Mouse (Mus musculus) intestine, postnatal 0 days (tissue): Measurements from ENCODE around the gene Slc8a3. TPM values are rescaled to one million over a fixed set of nuclear protein-coding genes. Genes with fewer than 3 reads are reported as not detected.

Experiments used
- ATAC-seq: fragments of 200-750 bp; cut with Nextera tagmentation; 2 replicates; pipeline ENCODE4 v1.8.0; 2017; ENCODE audit warnings: mild to moderate bottlenecking, moderate TSS enrichment, moderate library complexity
- H3K27ac ChIP-seq: fragments of 300-500 bp; sonication (generic); 2 replicates; pipeline ENCODE4 v1.5.1; 2014; ENCODE audit warnings: mild to moderate bottlenecking, low read depth, low read length, moderate library complexity
- H3K27me3 ChIP-seq: fragments of 300-500 bp; sonication (generic); replicated peaks from 2 replicates; pipeline ENCODE4 v1.6.1; 2014; ENCODE audit warnings: low read length, mixed read lengths; ENCODE audit not compliant: control insufficient read depth, insufficient read depth
- H3K36me3 ChIP-seq: fragments of 300-500 bp; sonication (generic); 2 replicates; pipeline ENCODE4 v1.6.1; 2014; ENCODE audit warnings: mild to moderate bottlenecking, moderate library complexity; ENCODE audit not compliant: control insufficient read depth, insufficient read depth
- H3K4me1 ChIP-seq: fragments of 300-500 bp; sonication (generic); replicated peaks from 2 replicates; pipeline ENCODE4 v1.6.1; 2014; ENCODE audit warnings: antibody characterized with exemption, low read length, mixed read lengths; ENCODE audit not compliant: control insufficient read depth, insufficient read depth
- H3K4me2 ChIP-seq: fragments of 300-500 bp; sonication (generic); replicated peaks from 2 replicates; pipeline ENCODE4 v1.6.1; 2014; ENCODE audit warnings: low read depth, mild to moderate bottlenecking, moderate library complexity
- H3K4me3 ChIP-seq: fragments of 300-500 bp; sonication (generic); 2 replicates; pipeline ENCODE4 v1.5.1; 2014; ENCODE audit warnings: low read depth, low read length
- H3K9ac ChIP-seq: fragments of 300-500 bp; sonication (generic); 2 replicates; pipeline ENCODE4 v1.6.1; 2014; ENCODE audit warnings: mild to moderate bottlenecking, low read depth, low read length
- H3K9me3 ChIP-seq: fragments of 300-500 bp; sonication (generic); 2 replicates; pipeline ENCODE4 v1.6.1; 2016; ENCODE audit warnings: mixed run types; ENCODE audit not compliant: control insufficient read depth
- CTCF ChIP-seq: sonication (generic); IDR thresholded peaks from 2 replicates; pipeline ENCODE4 v1.5.1; 2016; ENCODE audit warnings: low read depth, mild to moderate bottlenecking, control low read depth, antibody characterized with exemption, moderate library complexity
- WGBS: fragments of 180-500 bp; shearing (Covaris S2); extraction: QIAGEN DNeasy Blood & Tissue Kit; methylation state at CpG from one replicate; pipeline ENCODE4 v1.1.7; 2014; 5-methylcytosine and 5-hydroxymethylcytosine counted together
- polyA plus RNA-seq: library from polyadenylated mRNA; unstranded; fragments of >200 nt; fragmentation: Nextera tagmentation; extraction: Ambion mirVana; gene quantifications from 2 replicates; pipeline ENCODE4 v1.2.1, GENCODE M21; 2015

Gene Slc8a3
- polyA plus RNA-seq, 1 experiment from 2014 or later: 0.30 TPM

DNA sequence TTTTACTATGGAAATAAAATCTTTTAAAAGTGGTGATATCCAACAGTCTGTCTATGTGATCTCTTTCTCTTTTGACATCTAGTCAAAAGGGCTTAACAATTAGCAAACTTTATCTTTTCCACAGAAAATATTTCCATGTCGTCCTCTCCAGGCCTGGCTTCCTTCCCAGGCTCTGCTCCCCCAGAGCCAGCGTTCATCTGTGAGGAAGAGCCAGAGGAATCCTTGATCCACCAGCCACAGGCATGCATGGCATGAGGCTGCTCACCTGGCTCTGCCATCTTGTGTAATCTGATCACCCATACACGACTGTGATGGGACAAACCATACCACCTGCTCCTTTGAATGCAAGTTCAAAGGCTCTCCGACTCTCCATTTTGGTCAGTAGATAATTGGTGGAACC lies 58.4 kb downstream of the Slc8a3 start:
- H3K9ac ChIP-seq: no peak overlapping the region
- no peak overlapping the region for H3K4me3 ChIP-seq
- WGBS: 69% methylated on average over 4 of the region's 4 CpGs
- no peaks in the 10 kb centered on the region for H3K4me1 ChIP-seq
- no peak overlapping the region for H3K27ac ChIP-seq
- no peak for TF ChIP-seq CTCF
- H3K36me3 ChIP-seq: no peaks in the 10 kb centered on the region
- no peak overlapping the region for H3K4me2 ChIP-seq
- no peaks in the 10 kb centered on the region for H3K27me3 ChIP-seq
- no peaks in the 10 kb centered on the region for H3K9me3 ChIP-seq
- no peak for ATAC-seq

DNA sequence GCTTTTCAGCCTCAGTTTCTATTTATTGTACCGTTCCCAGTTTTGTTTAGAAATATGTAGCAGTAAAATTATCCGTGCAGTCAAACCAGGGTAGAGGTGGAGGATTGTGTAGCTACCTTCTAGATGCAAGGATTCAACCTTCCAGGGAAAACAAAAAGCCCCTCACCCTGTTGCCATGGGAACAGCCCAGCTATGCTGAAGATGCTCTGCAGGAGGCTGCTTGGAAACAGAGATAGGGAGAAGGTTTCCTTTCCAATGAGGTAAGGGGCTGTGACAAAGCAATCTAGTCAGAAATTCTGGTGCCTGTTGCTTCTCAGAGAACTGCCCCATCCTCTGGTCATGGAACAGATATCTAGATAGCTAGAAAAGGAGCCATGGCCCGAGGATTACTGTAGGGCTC lies 59.6 kb downstream of the Slc8a3 start:
- no peak overlapping the region for H3K27ac ChIP-seq
- 41% methylated on average over 3 of the region's 3 CpGs for WGBS
- no peak for TF ChIP-seq CTCF
- no peak overlapping the region for H3K4me2 ChIP-seq
- no peaks in the 10 kb centered on the region for H3K36me3 ChIP-seq
- H3K4me1 ChIP-seq: no peaks in the 10 kb centered on the region
- H3K27me3 ChIP-seq: no peaks in the 10 kb centered on the region
- no peak for ATAC-seq
- H3K9ac ChIP-seq: no peak overlapping the region
- no peak overlapping the region for H3K4me3 ChIP-seq
- H3K9me3 ChIP-seq: no peaks in the 10 kb centered on the region

DNA sequence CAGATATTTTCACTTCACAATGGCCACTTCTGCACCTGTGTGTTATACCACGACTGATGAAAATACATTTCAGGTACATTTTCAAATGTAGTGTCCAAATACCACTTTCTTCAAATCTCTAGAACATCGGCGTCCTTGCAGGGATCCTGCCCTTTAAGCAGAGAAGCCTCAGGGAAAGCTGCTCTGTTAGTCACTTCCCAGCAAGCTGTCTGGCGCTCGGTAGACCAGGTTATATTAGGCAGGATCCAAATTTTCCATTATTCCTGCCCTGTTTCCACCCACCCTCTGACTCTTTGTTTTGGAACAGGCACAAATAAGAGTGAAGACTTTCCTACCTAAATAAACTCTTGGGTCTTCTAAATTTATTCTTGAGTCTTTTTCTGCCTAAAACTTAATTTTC lies 63.7 kb downstream of the Slc8a3 start:
- H3K4me3 ChIP-seq: no peak overlapping the region
- H3K4me2 ChIP-seq: no peak overlapping the region
- no peak overlapping the region for H3K27ac ChIP-seq
- WGBS: 83% methylated on average over 5 of the region's 5 CpGs
- H3K4me1 ChIP-seq: no peaks in the 10 kb centered on the region
- no peak for TF ChIP-seq CTCF
- H3K36me3 ChIP-seq: no peaks in the 10 kb centered on the region
- H3K9ac ChIP-seq: no peak overlapping the region
- H3K9me3 ChIP-seq: no peaks in the 10 kb centered on the region
- H3K27me3 ChIP-seq: no peaks in the 10 kb centered on the region
- no peak for ATAC-seq

DNA sequence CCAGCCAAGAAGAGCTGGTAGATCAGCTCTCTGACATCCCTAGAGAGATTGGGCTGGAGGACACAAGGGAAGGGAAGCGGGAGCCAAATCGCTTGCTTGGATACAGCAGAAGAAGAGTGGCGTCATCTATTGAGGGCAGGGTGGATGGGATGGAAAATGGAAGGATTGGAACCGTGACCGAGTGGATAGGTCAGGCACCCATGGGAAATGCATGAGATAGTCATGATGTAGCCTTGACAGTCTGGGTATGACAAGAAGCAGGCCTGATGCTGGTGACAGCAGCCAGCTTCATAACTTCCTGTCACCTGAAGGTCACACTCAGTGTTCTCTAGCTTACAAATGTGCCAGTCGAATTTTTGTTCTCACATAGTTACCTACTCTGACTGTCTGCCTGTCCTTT lies 70.2 kb downstream of the Slc8a3 start:
- H3K4me1 ChIP-seq: no peaks in the 10 kb centered on the region
- no peaks in the 10 kb centered on the region for H3K27me3 ChIP-seq
- H3K27ac ChIP-seq: no peak overlapping the region
- H3K4me2 ChIP-seq: no peak overlapping the region
- no peak for ATAC-seq
- H3K4me3 ChIP-seq: no peak overlapping the region
- WGBS: 89% methylated on average over 6 of the region's 6 CpGs
- no peak overlapping the region for H3K9ac ChIP-seq
- TF ChIP-seq CTCF: no peak
- H3K9me3 ChIP-seq: no peaks in the 10 kb centered on the region
- no peaks in the 10 kb centered on the region for H3K36me3 ChIP-seq

DNA sequence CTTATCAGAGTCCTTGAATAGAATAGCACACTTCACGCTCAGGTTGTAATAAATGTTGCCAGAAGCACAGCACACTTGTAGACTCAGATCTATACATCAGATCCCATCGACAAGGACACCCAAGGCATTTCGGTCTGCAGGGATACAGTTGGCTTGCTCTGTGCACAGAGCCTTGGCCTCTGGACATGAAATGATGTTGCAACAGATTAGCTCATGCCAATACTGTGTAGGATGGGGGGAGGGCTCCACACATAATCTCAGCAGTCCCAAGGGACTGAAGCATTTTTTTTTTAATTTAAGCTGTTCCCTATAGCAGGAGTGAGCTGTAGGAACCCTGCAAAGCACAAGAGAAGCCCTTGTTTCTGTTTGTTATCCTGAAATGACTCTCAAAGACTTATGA lies 74.8 kb downstream of the Slc8a3 start:
- H3K9me3 ChIP-seq: no peaks in the 10 kb centered on the region
- no peak for ATAC-seq
- H3K27me3 ChIP-seq: no peaks in the 10 kb centered on the region
- no peaks in the 10 kb centered on the region for H3K36me3 ChIP-seq
- no peak overlapping the region for H3K4me2 ChIP-seq
- H3K4me1 ChIP-seq: no peaks in the 10 kb centered on the region
- H3K4me3 ChIP-seq: no peak overlapping the region
- no peak overlapping the region for H3K27ac ChIP-seq
- TF ChIP-seq CTCF: no peak
- WGBS: 75% methylated on average over 3 of the region's 3 CpGs
- no peak overlapping the region for H3K9ac ChIP-seq

DNA sequence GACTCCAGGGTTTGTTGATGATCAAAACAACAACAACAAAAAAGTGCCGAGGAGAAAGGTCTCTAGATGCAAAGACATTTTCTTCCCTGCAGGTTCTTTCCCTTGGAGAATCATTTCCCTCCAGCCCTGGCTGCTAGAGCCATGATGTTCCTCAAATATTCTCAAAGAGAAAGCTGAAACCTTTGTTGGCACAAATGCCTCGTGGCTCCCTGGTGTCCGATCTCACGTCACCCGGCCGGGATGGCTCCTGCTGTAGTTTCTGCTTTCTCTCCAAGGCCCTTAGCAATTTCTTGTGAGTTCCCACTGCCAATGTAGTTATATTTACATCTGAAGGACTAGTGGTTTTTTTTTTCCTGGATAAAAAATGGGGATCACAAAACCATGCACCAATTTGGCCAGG lies 87.6 kb downstream of the Slc8a3 start:
- no peak for TF ChIP-seq CTCF
- Histone ChIP-seq H3K27me3 (no peaks in the 10 kb centered on the region), H3K4me2 (no peak overlapping the region), H3K4me1 (no peaks in the 10 kb centered on the region), H3K9me3 (no peaks in the 10 kb centered on the region), H3K9ac (no peak overlapping the region), H3K4me3 (no peak overlapping the region), H3K36me3 (no peaks in the 10 kb centered on the region), H3K27ac (no peak overlapping the region)
- WGBS: 58% methylated on average over 6 of the region's 6 CpGs
- no peak for ATAC-seq

DNA sequence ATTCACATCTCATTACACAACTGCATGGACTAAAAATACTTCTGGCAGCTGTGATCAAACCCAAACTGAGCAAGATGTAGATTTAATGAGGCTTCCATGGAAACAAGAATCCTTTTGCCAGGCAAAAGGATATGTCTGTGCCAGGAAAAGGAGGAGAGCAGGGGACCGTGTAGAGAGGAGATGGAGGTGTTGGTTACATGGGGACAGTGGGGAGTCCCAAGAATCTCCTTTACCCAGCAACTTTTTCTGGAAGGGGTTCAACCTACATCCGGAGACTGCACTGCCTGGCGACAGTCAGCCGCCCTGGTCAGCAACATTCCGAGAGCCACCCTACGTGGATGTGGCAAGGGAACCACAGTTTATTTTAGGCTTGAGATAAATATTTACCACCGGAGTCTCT lies 88.0 kb downstream of the Slc8a3 start:
- H3K9me3 ChIP-seq: no peaks in the 10 kb centered on the region
- H3K36me3 ChIP-seq: no peaks in the 10 kb centered on the region
- no peak overlapping the region for H3K4me2 ChIP-seq
- H3K27ac ChIP-seq: no peak overlapping the region
- no peak overlapping the region for H3K9ac ChIP-seq
- ATAC-seq: no peak
- no peak for TF ChIP-seq CTCF
- H3K4me3 ChIP-seq: no peak overlapping the region
- H3K4me1 ChIP-seq: no peaks in the 10 kb centered on the region
- no peaks in the 10 kb centered on the region for H3K27me3 ChIP-seq
- 57% methylated on average over 7 of the region's 7 CpGs for WGBS
